Mouse (Mus musculus): ENCODE measurements around the gene Fmo4.
A peak's percentile ranks its signal among the peaks of the same experiment; 100 is the strongest.
"Not testable (repeated sequence)": the region's sequence is repeated elsewhere in the genome, so short reads cannot be mapped to it uniquely, and the experiment has no call there.

The Fmo4 gene

DNA sequence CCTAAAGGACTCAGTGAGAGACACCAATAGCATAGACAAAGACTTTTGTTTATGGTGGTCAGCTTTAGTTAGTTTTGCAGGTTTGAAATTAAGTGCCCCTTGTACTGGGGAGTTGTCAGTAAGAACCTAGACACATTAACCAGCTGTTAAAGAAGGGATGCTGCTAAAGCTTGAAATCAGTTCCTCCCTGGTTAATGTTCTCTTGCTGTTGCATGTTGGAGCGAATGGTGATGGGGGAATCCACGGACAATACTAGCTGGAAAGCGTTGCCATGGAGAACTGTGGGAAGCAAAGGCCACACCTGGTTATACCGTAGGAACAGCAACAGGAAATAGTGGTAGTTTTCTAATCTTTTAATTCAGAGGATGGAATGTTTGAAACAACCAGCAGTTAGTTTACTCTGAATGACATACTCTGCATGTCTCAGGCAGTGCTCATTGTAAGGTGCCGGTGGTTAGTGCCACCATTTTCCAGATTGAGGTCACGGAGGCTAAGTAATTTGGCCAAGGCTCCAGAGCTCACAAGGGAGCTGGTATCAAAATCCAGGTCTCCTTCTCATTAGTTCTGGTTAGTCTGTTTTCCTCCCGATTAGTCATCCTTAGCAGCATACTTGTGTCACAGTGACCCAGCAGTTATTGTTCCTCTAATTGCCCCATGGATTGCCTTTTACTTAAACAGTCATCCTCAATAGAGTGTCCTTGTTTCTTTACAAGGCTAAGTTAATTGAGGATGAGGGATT, 21.3 kb downstream of the Fmo4 start:
- DNase-seq (ENCODE audit: low spot score), result no peak

DNA sequence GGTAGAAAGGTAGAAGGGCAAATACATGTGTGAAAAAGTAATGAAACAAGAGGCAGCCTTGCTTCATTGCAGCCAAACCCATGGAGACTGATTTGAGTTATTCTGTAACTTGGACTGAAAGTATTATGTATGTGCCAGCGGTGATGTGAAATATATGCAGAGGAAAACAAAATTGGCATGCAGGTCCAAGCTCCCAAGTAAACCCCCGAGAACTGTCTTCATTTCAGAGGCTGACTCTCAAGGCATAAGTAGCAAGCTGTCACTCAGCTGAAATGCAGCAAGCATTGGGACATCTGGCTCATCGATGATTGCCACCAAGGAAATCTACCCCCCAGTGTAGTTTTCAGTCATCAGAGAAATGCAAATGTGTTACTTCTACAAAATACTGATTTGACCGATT, 28.6 kb downstream of the Fmo4 start:
- no peak for DNase-seq (ENCODE audit: low spot score)

- DNase-seq (ENCODE audit: low spot score), result no peak
Measured at GRCm38 (mm10) chr1:162783669-162784248, 30.0 kb downstream of the Fmo4 start.

- not testable (repeated sequence) for DNase-seq (ENCODE audit: low spot score)
Measured at GRCm38 (mm10) chr1:162781035-162781434, 32.7 kb downstream of the Fmo4 start.

- no peak for DNase-seq (ENCODE audit: low spot score)
Measured at GRCm38 (mm10) chr1:162777943-162778538, 35.7 kb downstream of the Fmo4 start.

- DNase-seq (ENCODE audit: low spot score), result peak; percentile 16
Measured at GRCm38 (mm10) chr1:162773661-162774060, 40.1 kb downstream of the Fmo4 start.

GRCm38 (mm10) chr1:162771617-162772360, 42.0 kb downstream of the Fmo4 start:
- no peak for DNase-seq (ENCODE audit: low spot score)

GRCm38 (mm10) chr1:162752009-162752408, 61.8 kb downstream of the Fmo4 start:
- no peak for DNase-seq (ENCODE audit: low spot score)

DNA sequence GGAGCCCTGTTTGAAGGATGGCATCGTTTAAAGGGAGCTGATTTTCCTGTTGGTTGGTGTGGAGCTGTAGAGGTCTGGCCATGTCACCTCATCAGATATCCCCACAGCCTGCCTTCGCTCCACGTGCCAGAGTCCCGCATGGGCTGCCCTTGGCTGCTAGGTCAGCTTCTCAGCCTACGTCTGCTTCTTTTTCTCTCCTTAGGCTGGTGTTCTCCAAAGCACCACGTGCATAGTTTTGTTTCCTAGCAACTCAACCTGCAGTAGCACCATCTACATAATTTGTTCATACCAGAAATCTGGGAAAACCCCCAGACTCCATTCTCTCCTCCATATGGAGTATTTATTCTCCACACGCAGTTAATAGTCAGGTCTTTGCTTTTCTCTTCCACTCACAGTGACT, 64.2 kb downstream of the Fmo4 start:
- no peak for DNase-seq (ENCODE audit: low spot score)

GRCm38 (mm10) chr1:162748761-162749160, 65.0 kb downstream of the Fmo4 start:
- no peak for DNase-seq (ENCODE audit: low spot score)

Measured in left cerebral cortex, adult 11 months (tissue).